In the genomic region with DNA sequence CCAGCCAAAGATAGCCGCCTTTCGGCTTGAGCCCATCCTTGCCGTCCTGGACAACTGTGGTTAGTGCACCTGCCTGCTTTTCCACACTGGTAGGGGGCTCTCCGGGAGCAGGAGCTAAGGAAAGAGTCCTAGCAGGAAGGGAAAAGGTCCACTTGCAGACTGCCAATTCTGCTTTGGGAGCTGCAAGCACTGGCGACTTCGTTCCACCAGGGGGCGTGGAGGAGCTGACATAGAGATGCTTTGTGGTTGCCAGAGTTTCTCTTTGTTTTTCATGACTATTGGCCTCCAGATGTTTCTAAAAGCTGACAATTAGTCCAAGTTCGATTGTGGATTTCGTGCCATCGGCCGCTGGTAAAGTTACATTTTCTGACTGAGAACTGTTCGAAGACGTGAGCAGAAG, we compare ENCODE assay signal across 23 mouse cellular contexts. TPM values are rescaled to one million over a fixed set of nuclear protein-coding genes. Genes with fewer than 3 reads are reported as not detected.
DNase-seq lines count a peak whose midpoint lies in the region; ATAC-seq lines count a peak whose summit lies in the region.
"Not testable (repeated sequence)": the region's sequence is repeated elsewhere in the genome, so short reads cannot be mapped to it uniquely, and the experiment has no call there.
"Had no signal": no experiment of that assay in that cellular context is flagged by ENCODE, and none has a peak within 500 bp of the region (broad histone marks: within the 10 kb centered on the region; RNA-seq: fewer than 3 reads in every experiment).

No protein-coding gene starts in this region.

- H3K9ac ChIP-seq in forebrain, embryonic 11.5 days (ENCODE audit: low read length); hindbrain, embryonic 14.5 days; kidney, embryonic 14.5 days (ENCODE audit: low read depth, low read length): not testable (repeated sequence)

- no CpG with 5 or more reads among the region's 13 CpGs for WGBS in forebrain, embryonic 11.5 days
- WGBS in hindbrain, embryonic 14.5 days: no CpG with 5 or more reads among the region's 13 CpGs
- WGBS in kidney, embryonic 14.5 days: no CpG with 5 or more reads among the region's 13 CpGs

- peak; percentile 71 for ATAC-seq in common myeloid progenitor, adult 5-6 weeks (replicated peaks; ENCODE audit: low read depth, poor library complexity, severe bottlenecking)
- 0 out of 2 replicates have a peak, but pooled peaks have one; percentile 13 for ATAC-seq in forebrain, embryonic 11.5 days (replicated peaks; ENCODE audit: low FRiP score)
- peak; percentile 61 for ATAC-seq in granulocyte monocyte progenitor cell, adult 5-6 weeks (replicated peaks; ENCODE audit: poor library complexity, severe bottlenecking)
- peak; percentile 42; the same call in 1 of the 2 replicates for ATAC-seq in hindbrain, embryonic 14.5 days (ENCODE audit: low FRiP score)
- 0 out of 2 replicates have a peak, but pooled peaks have one; percentile 26 for ATAC-seq in kidney, embryonic 14.5 days (ENCODE audit: low FRiP score, low TSS enrichment)
- peak; percentile 65 for ATAC-seq in megakaryocyte-erythroid progenitor cell, adult 5-6 weeks (replicated peaks; ENCODE audit: low FRiP score, low TSS enrichment, poor library complexity, severe bottlenecking)
- peak; percentile 55 for ATAC-seq in neutrophil, adult 5-6 weeks (ENCODE audit: extremely low read depth, insufficient number of reproducible peaks, low FRiP score, poor library complexity, severe bottlenecking)

- not testable (repeated sequence) for H3K27ac ChIP-seq in forebrain, embryonic 11.5 days (ENCODE audit: low read depth, low read length); hindbrain, embryonic 14.5 days; kidney, embryonic 14.5 days (ENCODE audit: low read depth, low read length)

- not testable (repeated sequence) for H3K4me3 ChIP-seq in forebrain, embryonic 11.5 days (ENCODE audit: low read depth, low read length); hindbrain, embryonic 14.5 days (replicated peaks; ENCODE audit: low read length); kidney, embryonic 14.5 days (ENCODE audit: low read length)

- H3K9me3 ChIP-seq in forebrain, embryonic 11.5 days (ENCODE audit: control insufficient read depth, low read length); hindbrain, embryonic 14.5 days (ENCODE audit: control insufficient read depth, low read length); kidney, embryonic 14.5 days (ENCODE audit: control insufficient read depth, low read length): not testable (repeated sequence)

- not testable (repeated sequence) for H3K4me1 ChIP-seq in forebrain, embryonic 11.5 days (replicated peaks; ENCODE audit: control insufficient read depth, insufficient read depth, low read length); hindbrain, embryonic 14.5 days (replicated peaks; ENCODE audit: control insufficient read depth, insufficient read depth, low read length); kidney, embryonic 14.5 days (ENCODE audit: control insufficient read depth, insufficient read depth, low read length)

- not testable (repeated sequence) for DNase-seq in forebrain, embryonic 11.5 days (ENCODE audit: low spot score); hindbrain, embryonic 14.5 days (ENCODE audit: low spot score)

- H3K36me3 ChIP-seq in forebrain, embryonic 11.5 days (ENCODE audit: control insufficient read depth, insufficient read depth, low read length); hindbrain, embryonic 14.5 days (replicated peaks; ENCODE audit: control insufficient read depth, insufficient read depth); kidney, embryonic 14.5 days (ENCODE audit: control insufficient read depth, insufficient read depth, low read length): not testable (repeated sequence)

- H3K4me2 ChIP-seq in forebrain, embryonic 11.5 days (ENCODE audit: low read depth, low read length, severe bottlenecking); hindbrain, embryonic 14.5 days (replicated peaks); kidney, embryonic 14.5 days (replicated peaks; ENCODE audit: low read depth, low read length): not testable (repeated sequence)

- not testable (repeated sequence) for H3K27me3 ChIP-seq in forebrain, embryonic 11.5 days (ENCODE audit: control insufficient read depth, insufficient read depth, low read length); hindbrain, embryonic 14.5 days (ENCODE audit: control insufficient read depth, insufficient read depth, low read length); kidney, embryonic 14.5 days (ENCODE audit: control insufficient read depth, insufficient read depth, low read length)

RNA-seq across cellular contexts. Expression of a gene that starts 18.6 kb away (rescaled TPM):
- not detected in 2 replicates for total RNA-seq in common myeloid progenitor, adult 5-6 weeks (2017)
- polyA plus RNA-seq in forebrain, embryonic 11.5 days (2014; fragmentation: Nextera tagmentation; extraction: Ambion mirVana): not detected in 2 replicates
- total RNA-seq in granulocyte monocyte progenitor cell, adult 5-6 weeks (2014; fragmentation: Nextera tagmentation): not detected in 2 replicates
- not detected in 2 replicates for total RNA-seq in granulocyte monocyte progenitor cell, adult 5-6 weeks (2017)
- not detected in 2 replicates for polyA plus RNA-seq in hindbrain, embryonic 14.5 days (2014; fragmentation: Nextera tagmentation; extraction: Ambion mirVana)
- not detected in 2 replicates for polyA plus RNA-seq in kidney, embryonic 14.5 days (2014; fragmentation: Nextera tagmentation; extraction: Ambion mirVana)
- not detected in 2 replicates for total RNA-seq in megakaryocyte-erythroid progenitor cell, adult 5-6 weeks (2014; fragmentation: Nextera tagmentation)
- not detected in 2 replicates for total RNA-seq in megakaryocyte-erythroid progenitor cell, adult 5-6 weeks (2017)
- total RNA-seq in neutrophil, adult 5-6 weeks (2017): not detected in 2 replicates
- total RNA-seq: adrenal gland, adult 18-20 months; adrenal gland, postnatal 14 days; gastrocnemius, adult 8-10 months; gastrocnemius, postnatal 36 days; heart, adult 18-20 months; heart, postnatal 10 days; heart, postnatal 4 days; MEL had no signal
- polyA plus RNA-seq: activated CD4-positive, CD25-positive, alpha-beta regulatory T cell, adult 4 months; embryonic facial prominence, embryonic 13.5 days; erythroblast, embryonic 14.5 days; forebrain, embryonic 14.5 days; heart, embryonic 10.5 days; heart, embryonic 14.5 days; intestine, embryonic 16.5 days; kidney, adult 2 months had no signal

RNA-seq across cellular contexts. Expression of a gene that starts 40.1 kb away (rescaled TPM):
- total RNA-seq in common myeloid progenitor, adult 5-6 weeks (2017): 0.59 TPM in 1 of 2 replicates, not detected in the other
- not detected in 2 replicates for polyA plus RNA-seq in forebrain, embryonic 11.5 days (2014; fragmentation: Nextera tagmentation; extraction: Ambion mirVana)
- total RNA-seq in granulocyte monocyte progenitor cell, adult 5-6 weeks (2014; fragmentation: Nextera tagmentation): not detected in 2 replicates
- total RNA-seq in granulocyte monocyte progenitor cell, adult 5-6 weeks (2017): not detected in 2 replicates
- polyA plus RNA-seq in hindbrain, embryonic 14.5 days (2014; fragmentation: Nextera tagmentation; extraction: Ambion mirVana): not detected in 2 replicates
- not detected in 2 replicates for polyA plus RNA-seq in kidney, embryonic 14.5 days (2014; fragmentation: Nextera tagmentation; extraction: Ambion mirVana)
- total RNA-seq in megakaryocyte-erythroid progenitor cell, adult 5-6 weeks (2014; fragmentation: Nextera tagmentation): not detected in 2 replicates
- not detected in 2 replicates for total RNA-seq in megakaryocyte-erythroid progenitor cell, adult 5-6 weeks (2017)
- not detected in 2 replicates for total RNA-seq in neutrophil, adult 5-6 weeks (2017)
- total RNA-seq: adrenal gland, adult 18-20 months; adrenal gland, postnatal 14 days; gastrocnemius, adult 8-10 months; gastrocnemius, postnatal 36 days; heart, adult 18-20 months; heart, postnatal 10 days; heart, postnatal 4 days; MEL had no signal
- polyA plus RNA-seq: activated CD4-positive, CD25-positive, alpha-beta regulatory T cell, adult 4 months; embryonic facial prominence, embryonic 13.5 days; erythroblast, embryonic 14.5 days; forebrain, embryonic 14.5 days; heart, embryonic 10.5 days; heart, embryonic 14.5 days; intestine, embryonic 16.5 days; kidney, adult 2 months had no signal

RNA-seq across cellular contexts. Expression of a gene that starts 57.6 kb away (rescaled TPM):
- total RNA-seq in common myeloid progenitor, adult 5-6 weeks (2017): not detected in 2 replicates
- polyA plus RNA-seq in forebrain, embryonic 11.5 days (2014; fragmentation: Nextera tagmentation; extraction: Ambion mirVana): not detected in 2 replicates
- total RNA-seq in granulocyte monocyte progenitor cell, adult 5-6 weeks (2014; fragmentation: Nextera tagmentation): not detected in 2 replicates
- not detected in 2 replicates for total RNA-seq in granulocyte monocyte progenitor cell, adult 5-6 weeks (2017)
- polyA plus RNA-seq in hindbrain, embryonic 14.5 days (2014; fragmentation: Nextera tagmentation; extraction: Ambion mirVana): not detected in 2 replicates
- not detected in 2 replicates for polyA plus RNA-seq in kidney, embryonic 14.5 days (2014; fragmentation: Nextera tagmentation; extraction: Ambion mirVana)
- total RNA-seq in megakaryocyte-erythroid progenitor cell, adult 5-6 weeks (2014; fragmentation: Nextera tagmentation): not detected in 2 replicates
- total RNA-seq in megakaryocyte-erythroid progenitor cell, adult 5-6 weeks (2017): not detected in 2 replicates
- total RNA-seq in neutrophil, adult 5-6 weeks (2017): not detected in 2 replicates
- total RNA-seq: adrenal gland, adult 18-20 months; adrenal gland, postnatal 14 days; gastrocnemius, adult 8-10 months; gastrocnemius, postnatal 36 days; heart, adult 18-20 months; heart, postnatal 10 days; heart, postnatal 4 days; MEL had no signal
- polyA plus RNA-seq: activated CD4-positive, CD25-positive, alpha-beta regulatory T cell, adult 4 months; embryonic facial prominence, embryonic 13.5 days; erythroblast, embryonic 14.5 days; forebrain, embryonic 14.5 days; heart, embryonic 10.5 days; heart, embryonic 14.5 days; intestine, embryonic 16.5 days; kidney, adult 2 months had no signal

Comparison
In these comparisons a context has a peak if more than half of its experiments do, and no peak if none do; other contexts are left out.
1. ATAC-seq: peak in every context shown above with its lines; median percentile 71 in common myeloid progenitor, adult 5-6 weeks; 65 in megakaryocyte-erythroid progenitor cell, adult 5-6 weeks; 61 in granulocyte monocyte progenitor cell, adult 5-6 weeks; 55 in neutrophil, adult 5-6 weeks; 42 in hindbrain, embryonic 14.5 days; 26 in kidney, embryonic 14.5 days; 13 in forebrain, embryonic 11.5 days.